Mouse (Mus musculus): ENCODE measurements at regions not wholly inside any gene's neighbourhood (a gene's known extent, or its start where the extent isn't known, plus 50 kb on each side); places are given as distances from the start of the nearest gene placed in this dataset.
"Not testable (repeated sequence)": the region's sequence is repeated elsewhere in the genome, so short reads cannot be mapped to it uniquely, and the experiment has no call there.

GRCm38 (mm10) chr3:151943542-151943941 lies 106.1 kb upstream of the Ptgfr start:
- Histone ChIP-seq H3K4me3 (ENCODE audit: low read depth, low read length) (no peak overlapping the region), H3K4me2 (replicated peaks; ENCODE audit: low read depth, low read length) (no peak overlapping the region), H3K9ac (replicated peaks; ENCODE audit: low read depth) (no peak overlapping the region), H3K4me1 (ENCODE audit: insufficient read depth, low read depth, low read length) (no peaks in the 10 kb centered on the region), H3K9me3 (ENCODE audit: low read length) (no peaks in the 10 kb centered on the region), H3K36me3 (ENCODE audit: insufficient read depth, low read length) (no peaks in the 10 kb centered on the region), H3K27ac (ENCODE audit: low read length) (no peak overlapping the region), H3K27me3 (replicated peaks; ENCODE audit: insufficient read depth, low read length) (no peaks in the 10 kb centered on the region)
- TF ChIP-seq EP300 (IDR thresholded peaks at IDR 0.05) (no peak), CTCF (IDR thresholded peaks at IDR 0.05) (no peak)
- ATAC-seq (no peak), DNase-seq (ENCODE audit: low spot score) (no peak)
- WGBS = 50% methylated on average over 3 of the region's 3 CpGs

- no peak overlapping the region for H3K9ac ChIP-seq (replicated peaks; ENCODE audit: low read depth)
- no peaks in the 10 kb centered on the region for H3K4me1 ChIP-seq (ENCODE audit: insufficient read depth, low read depth, low read length)
- H3K9me3 ChIP-seq (ENCODE audit: low read length) = no peaks in the 10 kb centered on the region
- 0 out of 2 replicates have a peak, but pooled peaks have one; percentile 37 for ATAC-seq
- WGBS = 41% methylated on average over 2 of the region's 2 CpGs
- no peaks in the 10 kb centered on the region for H3K36me3 ChIP-seq (ENCODE audit: insufficient read depth, low read length)
- TF ChIP-seq CTCF (IDR thresholded peaks at IDR 0.05) (no peak), EP300 (IDR thresholded peaks at IDR 0.05) (no peak)
- no peak overlapping the region for H3K27ac ChIP-seq (ENCODE audit: low read length)
- no peaks in the 10 kb centered on the region for H3K27me3 ChIP-seq (replicated peaks; ENCODE audit: insufficient read depth, low read length)
- no peak overlapping the region for H3K4me3 ChIP-seq (ENCODE audit: low read depth, low read length)
- DNase-seq (ENCODE audit: low spot score) = peak; percentile 35
- H3K4me2 ChIP-seq (replicated peaks; ENCODE audit: low read depth, low read length) = no peak overlapping the region
These were observed 101.1 kb upstream of the Ptgfr start for GRCm38 (mm10) chr3:151938472-151939029.

- ATAC-seq = no peak
- no peak overlapping the region for H3K4me3 ChIP-seq (ENCODE audit: low read depth, low read length)
- no peak for DNase-seq (ENCODE audit: low spot score)
- H3K27me3 ChIP-seq (replicated peaks; ENCODE audit: insufficient read depth, low read length) = no peaks in the 10 kb centered on the region
- no peak overlapping the region for H3K4me2 ChIP-seq (replicated peaks; ENCODE audit: low read depth, low read length)
- no peaks in the 10 kb centered on the region for H3K9me3 ChIP-seq (ENCODE audit: low read length)
- no peak overlapping the region for H3K27ac ChIP-seq (ENCODE audit: low read length)
- no peaks in the 10 kb centered on the region for H3K36me3 ChIP-seq (ENCODE audit: insufficient read depth, low read length)
- no peak overlapping the region for H3K9ac ChIP-seq (replicated peaks; ENCODE audit: low read depth)
- no peaks in the 10 kb centered on the region for H3K4me1 ChIP-seq (ENCODE audit: insufficient read depth, low read depth, low read length)
- TF ChIP-seq CTCF (IDR thresholded peaks at IDR 0.05) = no peak
- TF ChIP-seq EP300 (IDR thresholded peaks at IDR 0.05) = no peak
These were observed 94.2 kb upstream of the Ptgfr start for GRCm38 (mm10) chr3:151931656-151932055.

- Histone ChIP-seq H3K27me3 (replicated peaks; ENCODE audit: insufficient read depth, low read length) (no peaks in the 10 kb centered on the region), H3K4me1 (ENCODE audit: insufficient read depth, low read depth, low read length) (no peaks in the 10 kb centered on the region), H3K4me2 (replicated peaks; ENCODE audit: low read depth, low read length) (no peak overlapping the region), H3K36me3 (ENCODE audit: insufficient read depth, low read length) (no peaks in the 10 kb centered on the region), H3K9ac (replicated peaks; ENCODE audit: low read depth) (no peak overlapping the region), H3K27ac (ENCODE audit: low read length) (no peak overlapping the region), H3K4me3 (ENCODE audit: low read depth, low read length) (no peak overlapping the region), H3K9me3 (ENCODE audit: low read length) (no peaks in the 10 kb centered on the region)
- TF ChIP-seq EP300 (IDR thresholded peaks at IDR 0.05) (no peak), CTCF (IDR thresholded peaks at IDR 0.05) (no peak)
- DNase-seq (ENCODE audit: low spot score) = no peak
- 75% methylated on average over 3 of the region's 3 CpGs for WGBS
- no peak for ATAC-seq
These were observed 93.7 kb upstream of the Ptgfr start for GRCm38 (mm10) chr3:151931096-151931495.

- TF ChIP-seq CTCF (IDR thresholded peaks at IDR 0.05) = no peak
- peak; percentile 89 for TF ChIP-seq EP300 (IDR thresholded peaks at IDR 0.05)
- no peaks in the 10 kb centered on the region for H3K27me3 ChIP-seq (replicated peaks; ENCODE audit: insufficient read depth, low read length)
- DNase-seq (ENCODE audit: low spot score) (peak; percentile 87), ATAC-seq (peak; percentile 97)
- peak overlapping the region; percentile 28 for H3K27ac ChIP-seq (ENCODE audit: low read length)
- H3K9ac ChIP-seq (replicated peaks; ENCODE audit: low read depth) = no peak overlapping the region
- peak overlapping the region; percentile 30 for H3K4me2 ChIP-seq (replicated peaks; ENCODE audit: low read depth, low read length)
- no peaks in the 10 kb centered on the region for H3K9me3 ChIP-seq (ENCODE audit: low read length)
- WGBS = 38% methylated on average over 13 of the region's 13 CpGs
- H3K36me3 ChIP-seq (ENCODE audit: insufficient read depth, low read length) = no peaks in the 10 kb centered on the region
- H3K4me3 ChIP-seq (ENCODE audit: low read depth, low read length) = no peak overlapping the region
- peaks cover 4% of the 10 kb centered on the region; the same call in 1 of the 2 replicates for H3K4me1 ChIP-seq (ENCODE audit: insufficient read depth, low read depth, low read length)
These were observed 76.6 kb upstream of the Ptgfr start for GRCm38 (mm10) chr3:151914010-151914513.

GRCm38 (mm10) chr3:151912292-151912691 lies 74.9 kb upstream of the Ptgfr start:
- not testable (repeated sequence) for H3K27me3 ChIP-seq (replicated peaks; ENCODE audit: insufficient read depth, low read length); H3K4me3 ChIP-seq (ENCODE audit: low read depth, low read length); H3K36me3 ChIP-seq (ENCODE audit: insufficient read depth, low read length); H3K27ac ChIP-seq (ENCODE audit: low read length); H3K4me1 ChIP-seq (ENCODE audit: insufficient read depth, low read depth, low read length); H3K9ac ChIP-seq (replicated peaks; ENCODE audit: low read depth); H3K9me3 ChIP-seq (ENCODE audit: low read length)
- DNase-seq (ENCODE audit: low spot score) (peak; percentile 31), ATAC-seq (peak; percentile 47)
- WGBS = 58% methylated on average over 11 of the region's 11 CpGs
- peak overlapping the region; percentile 32; the same call in 1 of the 2 replicates for H3K4me2 ChIP-seq (replicated peaks; ENCODE audit: low read depth, low read length)

- Histone ChIP-seq H3K4me2 (replicated peaks; ENCODE audit: low read depth, low read length) (no peak overlapping the region), H3K36me3 (ENCODE audit: insufficient read depth, low read length) (no peaks in the 10 kb centered on the region), H3K9me3 (ENCODE audit: low read length) (no peaks in the 10 kb centered on the region), H3K9ac (replicated peaks; ENCODE audit: low read depth) (no peak overlapping the region), H3K4me3 (ENCODE audit: low read depth, low read length) (no peak overlapping the region), H3K27ac (ENCODE audit: low read length) (no peak overlapping the region), H3K4me1 (ENCODE audit: insufficient read depth, low read depth, low read length) (peaks cover 4% of the 10 kb centered on the region; the same call in 1 of the 2 replicates), H3K27me3 (replicated peaks; ENCODE audit: insufficient read depth, low read length) (no peaks in the 10 kb centered on the region)
- no peak for ATAC-seq
- 93% methylated on average over 2 of the region's 2 CpGs for WGBS
- no peak for DNase-seq (ENCODE audit: low spot score)
- TF ChIP-seq EP300 (IDR thresholded peaks at IDR 0.05) (no peak), CTCF (IDR thresholded peaks at IDR 0.05) (no peak)
These were observed 73.4 kb upstream of the Ptgfr start for GRCm38 (mm10) chr3:151910851-151911250.

Measured in lung, postnatal 0 days (tissue).